Comparison of ENCODE assay signal across 8 mouse cellular contexts in genomic region chr6:48554280-48555103, GRCm38 (mm10). TPM values are rescaled to one million over a fixed set of nuclear protein-coding genes. Genes with fewer than 3 reads are reported as not detected.
DNase-seq lines count a peak whose midpoint lies in the region; ATAC-seq and TF ChIP-seq lines count a peak whose summit lies in the region.

Gene Lrrc61, plus strand, starts transcription at chr6:48554796.

- peak within 1 kb of the TSS; percentile 74 for H3K9ac ChIP-seq in hindbrain, embryonic 12.5 days
- peak within 1 kb of the TSS; percentile 27; the same call in 1 of the 2 replicates for H3K9ac ChIP-seq in lung, postnatal 0 days (replicated peaks; ENCODE audit: low read depth)

- peaks cover 18% of the 10 kb centered on the region for H3K36me3 ChIP-seq in hindbrain, embryonic 12.5 days
- H3K36me3 ChIP-seq in lung, postnatal 0 days (ENCODE audit: insufficient read depth, low read length), result no peaks in the 10 kb centered on the region

- peak; percentile 91 for ATAC-seq in hindbrain, embryonic 12.5 days (ENCODE audit: low FRiP score)
- ATAC-seq in lung, postnatal 0 days, result peak; percentile 97

- H3K4me2 ChIP-seq in hindbrain, embryonic 12.5 days (replicated peaks), result peak within 1 kb of the TSS; percentile 78
- H3K4me2 ChIP-seq in lung, postnatal 0 days (replicated peaks; ENCODE audit: low read depth, low read length), result peak within 1 kb of the TSS; percentile 61

- TF ChIP-seq EP300 in lung, postnatal 0 days (IDR thresholded peaks at IDR 0.05), result peak; percentile 90

- no peaks in the 10 kb centered on the region for H3K27me3 ChIP-seq in hindbrain, embryonic 12.5 days
- H3K27me3 ChIP-seq in lung, postnatal 0 days (replicated peaks; ENCODE audit: insufficient read depth, low read length), result no peaks in the 10 kb centered on the region

- peaks cover 17% of the 10 kb centered on the region for H3K4me1 ChIP-seq in hindbrain, embryonic 12.5 days
- H3K4me1 ChIP-seq in lung, postnatal 0 days (ENCODE audit: insufficient read depth, low read depth, low read length), result peaks cover 4% of the 10 kb centered on the region; the same call in 1 of the 2 replicates

- DNase-seq in R1 (ENCODE audit: low read depth, low spot score), result peak; percentile 94
- peak; percentile 99 for DNase-seq in cerebellum, postnatal 25 days
- DNase-seq in frontal cortex, postnatal 14 days (ENCODE audit: low spot score in 2 of 2), result peak; percentile 95 to 96
- DNase-seq in layer of hippocampus, postnatal 10 days (ENCODE audit: low spot score in 2 of 2), result peak; percentile 99
- DNase-seq in lung, postnatal 0 days (ENCODE audit: low spot score), result peak; percentile 99
- DNase-seq in ovary, postnatal 10 days (ENCODE audit: low spot score), result peak; percentile 97
- DNase-seq in thymus, postnatal 0 days (ENCODE audit: low spot score), result peak; percentile 94

- TF ChIP-seq CTCF in lung, postnatal 0 days (IDR thresholded peaks at IDR 0.05), result no peak

- no peaks in the 10 kb centered on the region for H3K9me3 ChIP-seq in hindbrain, embryonic 12.5 days (replicated peaks)
- H3K9me3 ChIP-seq in lung, postnatal 0 days (ENCODE audit: low read length), result no peaks in the 10 kb centered on the region

- 1% methylated on average over 39 of the region's 39 CpGs for WGBS in hindbrain, embryonic 12.5 days
- 1% methylated on average over 39 of the region's 39 CpGs for WGBS in lung, postnatal 0 days

- peak within 1 kb of the TSS; percentile 46 for H3K4me3 ChIP-seq in hindbrain, embryonic 12.5 days
- peak within 1 kb of the TSS; percentile 34 for H3K4me3 ChIP-seq in lung, postnatal 0 days (ENCODE audit: low read depth, low read length)

- H3K27ac ChIP-seq in hindbrain, embryonic 12.5 days, result peak within 1 kb of the TSS; percentile 96
- H3K27ac ChIP-seq in lung, postnatal 0 days (ENCODE audit: low read length), result peak within 1 kb of the TSS; percentile 94

RNA-seq across cellular contexts. Expression of gene Lrrc61, which starts in this region (rescaled TPM):
- polyA plus RNA-seq in hindbrain, embryonic 12.5 days (2016; fragmentation: Nextera tagmentation; extraction: Ambion mirVana), result 19.7 and 22.5 TPM in 2 replicates
- total RNA-seq in layer of hippocampus, postnatal 10 days (2021), result 10 to 100 TPM; 27.0 to 30.6 TPM
- polyA plus RNA-seq in lung, postnatal 0 days (2015; fragmentation: Nextera tagmentation; extraction: Ambion mirVana), result 4.2 and 4.7 TPM in 2 replicates
- polyA plus RNA-seq in thymus, postnatal 0 days (2015; fragmentation: Nextera tagmentation; extraction: Ambion mirVana), result 6.1 and 6.8 TPM in 2 replicates

Comparison
In these comparisons a context has a peak if more than half of its experiments do, and no peak if none do; other contexts are left out.
1. Peak in every context shown above with its lines: DNase-seq, ATAC-seq, H3K4me3 ChIP-seq and H3K27ac ChIP-seq.